Mouse (Mus musculus) kidney, adult 2 months (tissue): ENCODE data around the gene Tap2. TPM values are rescaled to one million over a fixed set of nuclear protein-coding genes. Genes with fewer than 3 reads are reported as not detected.
A peak's percentile ranks its signal among the peaks of the same experiment; 100 is the strongest.

ENCODE experiments used
- DNase-seq: peaks from one replicate; pipeline ENCODE4 v3.0.0; 2021
- H3K27ac ChIP-seq: fragments of 200-500 bp; 2 replicates; pipeline ENCODE4 v1.5.1; 2012; ENCODE audit warnings: low read depth, low read length, control low read depth, inconsistent platforms; ENCODE audit not compliant: insufficient read depth
- H3K27me3 ChIP-seq: fragments of 200-500 bp; replicated peaks from 2 replicates; pipeline ENCODE4 v1.6.1; 2012; ENCODE audit warnings: mild to moderate bottlenecking, moderate library complexity, low read length, inconsistent platforms; ENCODE audit not compliant: control insufficient read depth, insufficient read depth
- H3K36me3 ChIP-seq: fragments of 200-500 bp; 2 replicates; pipeline ENCODE4 v1.6.1; 2012; ENCODE audit warnings: mild to moderate bottlenecking, moderate library complexity, low read length, inconsistent platforms; ENCODE audit not compliant: control insufficient read depth, insufficient read depth
- H3K4me1 ChIP-seq: fragments of 200-500 bp; 2 replicates; pipeline ENCODE4 v1.6.1; 2011; ENCODE audit warnings: low read length; ENCODE audit not compliant: control insufficient read depth, insufficient read depth
- H3K4me3 ChIP-seq: fragments of 200-500 bp; 2 replicates; pipeline ENCODE4 v1.5.1; 2011; ENCODE audit warnings: mild to moderate bottlenecking, low read depth, low read length, control low read depth; ENCODE audit not compliant: insufficient read depth
- CTCF ChIP-seq: fragments of 200-500 bp; conservative IDR thresholded peaks from 2 replicates; pipeline ENCODE4 v1.5.1; 2011; ENCODE audit warnings: low read depth, mild to moderate bottlenecking, control low read depth, low read length, moderate library complexity, mixed read lengths; ENCODE audit not compliant: insufficient read depth, insufficient read length
- POLR2A ChIP-seq: fragments of 200-500 bp; IDR thresholded peaks from one replicate; pipeline ENCODE4 v1.6.1; 2011; ENCODE audit warnings: low read depth, low read length, control low read depth
- WGBS: fragments of 180-500 bp; shearing (Covaris S2); methylation state at CpG from one replicate; pipeline ENCODE4 v1.1.7; 2018; 5-methylcytosine and 5-hydroxymethylcytosine counted together
- polyA plus RNA-seq: library from polyadenylated mRNA; depleted of rRNA; stranded (reverse); fragments of >200 nt; gene quantifications from 2 replicates; pipeline ENCODE4 v1.2.3, GENCODE M21; 2012

Tap2 gene
- polyA plus RNA-seq, 1 experiment, result 29.2 TPM

GRCm38 (mm10) chr17:34234926-34235325 is 31.6 kb downstream of the Tap2 start:
- no peaks in the 10 kb centered on the region for H3K4me1 ChIP-seq
- H3K4me3 ChIP-seq, result no peak overlapping the region
- TF ChIP-seq CTCF (peak; percentile 94), POLR2A (no peak)
- no peaks in the 10 kb centered on the region for H3K27me3 ChIP-seq
- H3K27ac ChIP-seq, result no peak overlapping the region
- peak; percentile 87 for DNase-seq
- H3K36me3 ChIP-seq, result no peaks in the 10 kb centered on the region
- WGBS, result 13% methylated on average over 9 of the region's 9 CpGs

DNA sequence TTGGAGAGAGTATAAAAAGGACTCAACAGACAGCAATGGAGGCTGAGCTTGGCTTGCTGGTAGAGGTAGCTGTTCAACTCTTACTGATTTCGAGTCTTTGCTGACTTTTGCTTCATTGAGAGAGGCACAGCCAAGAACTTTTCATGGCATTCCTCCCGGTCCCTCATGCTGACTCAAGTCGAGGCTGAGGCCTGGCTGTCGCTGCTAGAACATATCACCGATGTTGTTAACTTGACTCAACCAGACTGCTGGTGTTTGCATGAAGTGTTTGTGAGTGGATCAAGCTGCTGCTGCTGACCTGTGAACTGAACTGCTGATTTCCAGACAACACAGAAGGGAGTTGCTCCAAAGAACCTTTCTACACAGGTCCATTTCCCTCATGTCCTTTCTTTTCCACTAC is 33.4 kb downstream of the Tap2 start:
- H3K36me3 ChIP-seq, result no peaks in the 10 kb centered on the region
- no peak overlapping the region for H3K27ac ChIP-seq
- TF ChIP-seq CTCF (no peak), POLR2A (no peak)
- no peaks in the 10 kb centered on the region for H3K4me1 ChIP-seq
- no peaks in the 10 kb centered on the region for H3K27me3 ChIP-seq
- WGBS, result 74% methylated on average over 5 of the region's 5 CpGs
- DNase-seq, result no peak
- no peak overlapping the region for H3K4me3 ChIP-seq

- no peak for DNase-seq
- no peaks in the 10 kb centered on the region for H3K36me3 ChIP-seq
- TF ChIP-seq POLR2A (no peak), CTCF (no peak)
- H3K4me1 ChIP-seq, result no peaks in the 10 kb centered on the region
- H3K27me3 ChIP-seq, result no peaks in the 10 kb centered on the region
- 68% methylated on average over 3 of the region's 3 CpGs for WGBS
- no peak overlapping the region for H3K27ac ChIP-seq
- H3K4me3 ChIP-seq, result no peak overlapping the region
These were observed 34.4 kb downstream of the Tap2 start for GRCm38 (mm10) chr17:34237741-34238140.

DNA sequence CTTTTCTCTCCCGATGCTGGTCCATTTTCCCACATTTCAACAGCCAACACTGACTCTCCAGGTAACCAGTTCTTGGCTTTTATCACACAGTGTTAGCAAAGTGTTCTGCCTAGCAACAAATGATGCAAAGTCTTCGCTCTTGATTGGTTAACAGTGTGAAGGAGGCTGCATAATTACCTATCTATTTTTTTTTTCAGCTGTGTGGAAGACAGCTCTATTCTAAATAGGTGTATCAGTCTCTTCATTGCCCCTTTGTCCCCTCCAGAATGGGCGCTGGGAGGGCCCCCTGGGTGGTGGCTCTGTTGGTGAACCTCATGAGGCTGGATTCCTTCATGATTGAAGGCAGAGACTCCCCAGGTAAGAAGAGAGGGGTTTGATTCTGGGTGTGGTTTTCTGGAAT is 35.4 kb downstream of the Tap2 start, which contains the start of gene H2-Ob:
TSS of gene H2-Ob (plus strand) at position 198 of the 400 bp plus-strand sequence.
- peak within 1 kb of the TSS; percentile 93 for H3K27ac ChIP-seq
- no peak for TF ChIP-seq CTCF
- no peak for TF ChIP-seq POLR2A
- no peaks in the 10 kb centered on the region for H3K27me3 ChIP-seq
- H3K36me3 ChIP-seq, result no peaks in the 10 kb centered on the region
- no peaks in the 10 kb centered on the region for H3K4me1 ChIP-seq
- WGBS, result 56% methylated on average over 3 of the region's 3 CpGs
- H3K4me3 ChIP-seq, result no peak within 1 kb of the TSS
- DNase-seq, result peak; percentile 75

- H3K4me3 ChIP-seq, result no peak overlapping the region
- TF ChIP-seq CTCF, result no peak
- 17% methylated on average over 10 of the region's 10 CpGs for WGBS
- no peaks in the 10 kb centered on the region for H3K4me1 ChIP-seq
- H3K27me3 ChIP-seq, result no peaks in the 10 kb centered on the region
- DNase-seq, result peak; percentile 60
- H3K36me3 ChIP-seq, result no peaks in the 10 kb centered on the region
- H3K27ac ChIP-seq, result peak overlapping the region; percentile 93
These were observed 36.3 kb downstream of the Tap2 start for GRCm38 (mm10) chr17:34239601-34240041.

GRCm38 (mm10) chr17:34240366-34240765 is 37.0 kb downstream of the Tap2 start:
- Histone ChIP-seq H3K36me3 (no peaks in the 10 kb centered on the region), H3K4me3 (no peak overlapping the region), H3K4me1 (no peaks in the 10 kb centered on the region), H3K27me3 (no peaks in the 10 kb centered on the region), H3K27ac (peak overlapping the region; percentile 66; the same call in 1 of the 2 replicates)
- 55% methylated on average over 3 of the region's 3 CpGs for WGBS
- DNase-seq, result no peak
- TF ChIP-seq CTCF, result no peak
- TF ChIP-seq POLR2A, result no peak

- WGBS, result 74% methylated on average over 6 of the region's 6 CpGs
- H3K27me3 ChIP-seq, result no peaks in the 10 kb centered on the region
- DNase-seq, result no peak
- no peaks in the 10 kb centered on the region for H3K4me1 ChIP-seq
- TF ChIP-seq POLR2A (no peak), CTCF (no peak)
- H3K36me3 ChIP-seq, result no peaks in the 10 kb centered on the region
- H3K27ac ChIP-seq, result no peak overlapping the region
- no peak overlapping the region for H3K4me3 ChIP-seq
These were observed 37.6 kb downstream of the Tap2 start for GRCm38 (mm10) chr17:34240916-34241315.
